Mouse (Mus musculus) midbrain, embryonic 15.5 days (tissue): ENCODE measurements around the gene Zfp445. TPM values are rescaled to one million over a fixed set of nuclear protein-coding genes. Genes with fewer than 3 reads are reported as not detected.
"Not testable (repeated sequence)": the region's sequence is repeated elsewhere in the genome, so short reads cannot be mapped to it uniquely, and the experiment has no call there.

Experiments
- ATAC-seq: fragments of 200-750 bp; cut with Nextera tagmentation; replicated peaks from 2 replicates; pipeline ENCODE4 v1.8.0; 2017; ENCODE audit warnings: moderate TSS enrichment
- H3K27ac ChIP-seq: fragments of 300-500 bp; sonication (generic); 2 replicates; pipeline ENCODE4 v1.5.1; 2015; ENCODE audit warnings: mild to moderate bottlenecking, inconsistent platforms
- H3K27me3 ChIP-seq: fragments of 300-500 bp; sonication (generic); replicated peaks from 2 replicates; pipeline ENCODE4 v1.6.1; 2015; ENCODE audit warnings: inconsistent platforms
- H3K36me3 ChIP-seq: fragments of 300-500 bp; sonication (generic); replicated peaks from 2 replicates; pipeline ENCODE4 v1.6.1; 2015; ENCODE audit warnings: inconsistent platforms
- H3K4me1 ChIP-seq: fragments of 300-500 bp; sonication (generic); 2 replicates; pipeline ENCODE4 v1.6.1; 2015; ENCODE audit warnings: inconsistent platforms
- H3K4me2 ChIP-seq: fragments of 300-500 bp; sonication (generic); 2 replicates; pipeline ENCODE4 v1.6.1; 2015; ENCODE audit warnings: inconsistent platforms, mild to moderate bottlenecking, moderate library complexity
- H3K4me3 ChIP-seq: fragments of 300-500 bp; sonication (generic); 2 replicates; pipeline ENCODE4 v1.5.1; 2015; ENCODE audit warnings: mild to moderate bottlenecking, inconsistent platforms
- H3K9ac ChIP-seq: fragments of 300-500 bp; sonication (generic); 2 replicates; pipeline ENCODE4 v1.6.1; 2015; ENCODE audit warnings: mild to moderate bottlenecking, inconsistent platforms
- H3K9me3 ChIP-seq: fragments of 300-500 bp; sonication (generic); 2 replicates; pipeline ENCODE4 v1.6.1; 2016; ENCODE audit warnings: inconsistent platforms
- WGBS: fragments of 180-500 bp; shearing (Covaris S2); methylation state at CpG from one replicate; pipeline ENCODE4 v1.1.7; 2015; ENCODE audit warnings: mixed read lengths; 5-methylcytosine and 5-hydroxymethylcytosine counted together
- polyA plus RNA-seq: library from polyadenylated mRNA; unstranded; fragments of >200 nt; fragmentation: Nextera tagmentation; extraction: Ambion mirVana; gene quantifications from 2 replicates; pipeline ENCODE4 v1.2.1, GENCODE M21; 2015

Zfp445 gene
- polyA plus RNA-seq, 1 experiment from 2014 or later: 130 TPM

DNA sequence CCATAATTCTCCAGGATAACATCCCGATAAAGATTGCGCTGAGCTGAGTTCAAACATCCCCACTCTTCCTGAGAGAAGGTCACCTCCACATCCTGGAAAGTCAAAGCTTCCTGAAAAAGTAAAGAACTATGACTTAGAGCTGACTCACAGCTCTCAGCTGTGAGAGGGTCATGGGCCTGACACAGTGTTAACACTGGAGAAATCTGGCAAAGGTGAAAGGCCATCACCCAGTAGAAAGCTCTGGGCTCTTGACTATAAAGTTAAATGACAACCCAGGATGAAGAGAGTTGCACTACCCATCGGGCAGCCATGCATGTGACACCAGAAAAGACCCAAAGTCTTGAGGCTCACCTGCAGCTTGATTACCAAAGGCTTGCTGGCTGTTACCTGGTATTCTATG is 9.1 kb downstream of the Zfp445 start:
- no peak for ATAC-seq
- no peak overlapping the region for H3K27ac ChIP-seq

GRCm38 (mm10) chr9:122855617-122856016 is 10.2 kb downstream of the Zfp445 start:
- Histone ChIP-seq H3K27me3 (no peaks in the 10 kb centered on the region), H3K9ac (no peak overlapping the region), H3K4me2 (no peak overlapping the region), H3K4me3 (no peak overlapping the region), H3K4me1 (no peaks in the 10 kb centered on the region), H3K27ac (no peak overlapping the region), H3K9me3 (0 out of 2 replicates have a peak, but pooled peaks cover 3% of the 10 kb centered on the region), H3K36me3 (peaks cover 88% of the 10 kb centered on the region)
- WGBS: 99% methylated on average over 4 of the region's 4 CpGs
- no peak for ATAC-seq

More for the DNA sequence above, 9.1 kb downstream of the Zfp445 start:
- no peak overlapping the region for H3K4me3 ChIP-seq
- WGBS: 97% methylated on average over 3 of the region's 3 CpGs
- peaks cover 89% of the 10 kb centered on the region for H3K36me3 ChIP-seq
- peaks cover 8% of the 10 kb centered on the region; the same call in 1 of the 2 replicates for H3K9me3 ChIP-seq
- no peak overlapping the region for H3K9ac ChIP-seq
- H3K27me3 ChIP-seq: no peaks in the 10 kb centered on the region
- H3K4me2 ChIP-seq: no peak overlapping the region
- no peaks in the 10 kb centered on the region for H3K4me1 ChIP-seq

GRCm38 (mm10) chr9:122855141-122855540 is 10.7 kb downstream of the Zfp445 start:
- not testable (repeated sequence) for H3K4me1 ChIP-seq, H3K4me3 ChIP-seq, H3K4me2 ChIP-seq, H3K27ac ChIP-seq, ATAC-seq, H3K9ac ChIP-seq, H3K9me3 ChIP-seq, H3K27me3 ChIP-seq
- H3K36me3 ChIP-seq: peaks cover 88% of the 10 kb centered on the region
- whole genome bisulfite sequencing: 100% methylated on average over 3 of the region's 7 CpGs

DNA sequence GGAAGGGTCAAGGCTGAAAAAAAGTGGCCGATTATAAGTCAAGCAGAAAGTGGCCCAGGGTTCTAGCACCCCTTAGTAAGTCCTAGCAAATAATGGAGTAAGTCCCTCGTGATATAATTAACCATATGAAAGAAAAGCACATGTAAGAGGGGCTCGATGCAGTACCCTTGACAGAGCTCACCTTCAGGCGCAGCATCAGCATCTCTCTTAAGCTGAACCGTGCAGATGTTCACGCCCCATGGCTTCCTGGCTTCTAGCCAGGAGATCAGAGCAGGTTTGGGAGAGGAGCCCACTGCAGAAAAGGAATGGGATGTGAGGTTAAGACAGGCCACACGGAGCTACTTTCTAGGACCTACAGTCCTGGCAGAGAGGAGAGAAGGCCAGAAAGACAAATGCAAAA is 11.3 kb downstream of the Zfp445 start:
- H3K27me3 ChIP-seq: no peaks in the 10 kb centered on the region
- no peak for ATAC-seq
- no peak overlapping the region for H3K27ac ChIP-seq
- peaks cover 87% of the 10 kb centered on the region for H3K36me3 ChIP-seq
- 94% methylated on average over 7 of the region's 7 CpGs for WGBS
- H3K9ac ChIP-seq: no peak overlapping the region
- no peak overlapping the region for H3K4me2 ChIP-seq
- H3K9me3 ChIP-seq: no peaks in the 10 kb centered on the region
- H3K4me1 ChIP-seq: no peaks in the 10 kb centered on the region
- H3K4me3 ChIP-seq: no peak overlapping the region

GRCm38 (mm10) chr9:122847811-122848311 is 17.9 kb downstream of the Zfp445 start:
- not testable (repeated sequence) for H3K9ac ChIP-seq, H3K27me3 ChIP-seq, H3K27ac ChIP-seq, H3K4me3 ChIP-seq, H3K9me3 ChIP-seq, H3K4me2 ChIP-seq, ATAC-seq, H3K4me1 ChIP-seq
- 95% methylated on average over 7 of the region's 8 CpGs for WGBS
- H3K36me3 ChIP-seq: peaks cover 40% of the 10 kb centered on the region

- Histone ChIP-seq H3K9me3 (no peaks in the 10 kb centered on the region), H3K27ac (no peak overlapping the region), H3K27me3 (no peaks in the 10 kb centered on the region), H3K36me3 (peaks cover 23% of the 10 kb centered on the region; the same call in 1 of the 2 replicates), H3K9ac (no peak overlapping the region), H3K4me2 (no peak overlapping the region), H3K4me3 (no peak overlapping the region), H3K4me1 (no peaks in the 10 kb centered on the region)
- ATAC-seq: no peak
Observed at GRCm38 (mm10) chr9:122846156-122846555, 19.6 kb downstream of the Zfp445 start.

GRCm38 (mm10) chr9:122845621-122846020 is 20.2 kb downstream of the Zfp445 start:
- WGBS: 83% methylated on average over 3 of the region's 3 CpGs
- H3K4me1 ChIP-seq: no peaks in the 10 kb centered on the region
- no peak for ATAC-seq
- H3K4me2 ChIP-seq: no peak overlapping the region
- no peak overlapping the region for H3K27ac ChIP-seq
- no peaks in the 10 kb centered on the region for H3K9me3 ChIP-seq
- H3K4me3 ChIP-seq: no peak overlapping the region
- peaks cover 19% of the 10 kb centered on the region; the same call in 1 of the 2 replicates for H3K36me3 ChIP-seq
- H3K27me3 ChIP-seq: no peaks in the 10 kb centered on the region
- no peak overlapping the region for H3K9ac ChIP-seq

GRCm38 (mm10) chr9:122843760-122844159 is 22.0 kb downstream of the Zfp445 start, which contains the start of gene Gm35549:
Gene Gm35549 (minus strand): TSS chr9:122844035.
- H3K9me3 ChIP-seq: no peaks in the 10 kb centered on the region
- no peak within 1 kb of the TSS for H3K9ac ChIP-seq
- no peak within 1 kb of the TSS for H3K4me2 ChIP-seq
- H3K36me3 ChIP-seq: 0 out of 2 replicates have a peak, but pooled peaks cover 3% of the 10 kb centered on the region
- H3K4me3 ChIP-seq: no peak within 1 kb of the TSS
- no peak for ATAC-seq
- H3K27ac ChIP-seq: no peak within 1 kb of the TSS
- 82% methylated on average over 3 of the region's 3 CpGs for WGBS
- H3K4me1 ChIP-seq: no peaks in the 10 kb centered on the region
- H3K27me3 ChIP-seq: no peaks in the 10 kb centered on the region

- no peak overlapping the region for H3K4me2 ChIP-seq
- H3K4me1 ChIP-seq: peaks cover 8% of the 10 kb centered on the region; the same call in 1 of the 2 replicates
- 25% methylated on average over 16 of the region's 16 CpGs for WGBS
- no peak overlapping the region for H3K27ac ChIP-seq
- no peaks in the 10 kb centered on the region for H3K9me3 ChIP-seq
- H3K36me3 ChIP-seq: peaks cover 5% of the 10 kb centered on the region; the same call in 1 of the 2 replicates
- H3K9ac ChIP-seq: no peak overlapping the region
- no peak overlapping the region for H3K4me3 ChIP-seq
- no peaks in the 10 kb centered on the region for H3K27me3 ChIP-seq
- ATAC-seq: no peak
Observed at GRCm38 (mm10) chr9:122837680-122838079, 28.1 kb downstream of the Zfp445 start.

GRCm38 (mm10) chr9:122837216-122837615 is 28.6 kb downstream of the Zfp445 start:
- no peaks in the 10 kb centered on the region for H3K9me3 ChIP-seq
- H3K36me3 ChIP-seq: peaks cover 5% of the 10 kb centered on the region; the same call in 1 of the 2 replicates
- 91% methylated on average over 4 of the region's 4 CpGs for WGBS
- H3K4me1 ChIP-seq: peaks cover 8% of the 10 kb centered on the region; the same call in 1 of the 2 replicates
- no peak overlapping the region for H3K9ac ChIP-seq
- no peaks in the 10 kb centered on the region for H3K27me3 ChIP-seq
- peak; percentile 17; the same call in 1 of the 2 replicates for ATAC-seq
- no peak overlapping the region for H3K4me3 ChIP-seq
- H3K4me2 ChIP-seq: no peak overlapping the region
- H3K27ac ChIP-seq: 0 out of 2 replicates have a peak overlapping the region, but pooled peaks have one; percentile 31

- Histone ChIP-seq H3K27ac (peak overlapping the region; percentile 31; the same call in 1 of the 2 replicates), H3K4me2 (no peak overlapping the region), H3K36me3 (peaks cover 5% of the 10 kb centered on the region; the same call in 1 of the 2 replicates), H3K9me3 (no peaks in the 10 kb centered on the region), H3K9ac (no peak overlapping the region), H3K27me3 (no peaks in the 10 kb centered on the region), H3K4me3 (no peak overlapping the region), H3K4me1 (peaks cover 8% of the 10 kb centered on the region; the same call in 1 of the 2 replicates)
- WGBS: 48% methylated on average over 6 of the region's 6 CpGs
- peak; percentile 84 for ATAC-seq
Observed at GRCm38 (mm10) chr9:122836790-122837189, 29.0 kb downstream of the Zfp445 start.

DNA sequence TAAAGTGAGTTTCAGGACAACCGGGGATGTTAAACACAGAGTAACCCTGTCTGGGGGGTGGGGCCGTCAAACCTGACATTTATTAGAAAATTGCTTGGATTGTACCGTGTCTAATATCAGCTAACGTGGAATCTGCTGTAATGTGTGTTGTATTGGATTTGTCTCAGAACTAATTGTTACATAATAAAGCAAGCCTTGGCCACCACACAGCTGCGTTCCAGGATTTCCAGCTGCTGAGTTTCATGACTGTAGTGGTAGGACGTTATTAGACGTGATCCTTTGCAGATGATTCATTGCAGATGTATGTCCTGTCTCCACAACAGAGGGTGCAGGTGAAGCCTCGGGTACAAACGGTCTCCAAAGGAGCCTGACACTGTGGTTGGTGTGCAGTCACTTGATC is 29.7 kb downstream of the Zfp445 start:
- H3K4me3 ChIP-seq: no peak overlapping the region
- peaks cover 8% of the 10 kb centered on the region; the same call in 1 of the 2 replicates for H3K4me1 ChIP-seq
- H3K9ac ChIP-seq: no peak overlapping the region
- peaks cover 8% of the 10 kb centered on the region; the same call in 1 of the 2 replicates for H3K36me3 ChIP-seq
- 73% methylated on average over 9 of the region's 9 CpGs for WGBS
- H3K27me3 ChIP-seq: no peaks in the 10 kb centered on the region
- no peak for ATAC-seq
- peak overlapping the region; percentile 31; the same call in 1 of the 2 replicates for H3K27ac ChIP-seq
- H3K9me3 ChIP-seq: no peaks in the 10 kb centered on the region
- H3K4me2 ChIP-seq: no peak overlapping the region

GRCm38 (mm10) chr9:122829826-122830380 is 35.9 kb downstream of the Zfp445 start:
- Histone ChIP-seq H3K9me3 (no peaks in the 10 kb centered on the region), H3K27ac (no peak overlapping the region), H3K9ac (no peak overlapping the region), H3K4me3 (no peak overlapping the region), H3K27me3 (no peaks in the 10 kb centered on the region), H3K4me2 (no peak overlapping the region), H3K4me1 (no peaks in the 10 kb centered on the region), H3K36me3 (peaks cover 31% of the 10 kb centered on the region)
- WGBS: 84% methylated on average over 4 of the region's 4 CpGs
- ATAC-seq: no peak
